Mouse (Mus musculus) lung, adult 2 months (tissue): ENCODE results near the gene Hectd1.

Experiments used
- CTCF ChIP-seq: fragments of 200-500 bp; IDR thresholded peaks from 2 replicates; pipeline ENCODE4 v1.5.1; 2011; ENCODE audit warnings: mild to moderate bottlenecking, low read length, control low read depth; ENCODE audit not compliant: insufficient read depth
- POLR2A ChIP-seq: fragments of 200-500 bp; IDR thresholded peaks from 2 replicates; pipeline ENCODE4 v1.6.1; 2011; ENCODE audit warnings: low read depth, mild to moderate bottlenecking, control low read depth, low read length, borderline replicate concordance; ENCODE audit errors: extremely low read depth

DNA sequence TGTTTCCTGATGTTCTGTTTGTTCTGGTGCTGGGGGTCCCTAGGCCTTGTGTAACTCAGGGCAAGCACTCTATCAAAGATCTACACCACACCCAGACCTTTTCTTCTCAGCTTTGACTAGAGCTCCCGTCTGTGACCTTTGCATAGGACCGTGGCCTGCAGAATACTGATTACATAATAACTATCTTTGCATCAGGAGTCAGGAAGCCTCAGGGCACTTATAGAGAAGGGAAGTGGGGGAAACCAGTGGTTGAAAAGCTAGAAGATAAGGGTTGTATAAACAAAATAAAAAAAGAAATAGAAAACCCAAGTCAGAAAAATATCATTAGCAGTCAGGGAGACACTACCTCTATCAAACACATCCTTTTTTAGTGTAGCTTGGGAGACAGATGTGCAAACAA is 20.6 kb upstream of the Hectd1 start:
- no peak for TF ChIP-seq CTCF
- TF ChIP-seq POLR2A: no peak
